Mouse (Mus musculus): ENCODE data around the gene Stat6. TPM values are rescaled to one million over a fixed set of nuclear protein-coding genes. Genes with fewer than 3 reads are reported as not detected.
"Not testable (repeated sequence)": the region's sequence is repeated elsewhere in the genome, so short reads cannot be mapped to it uniquely, and the experiment has no call there.

Gene Stat6
- polyA plus RNA-seq, 1 experiment: 123 TPM

- peak; percentile 92 for DNase-seq
Measured at GRCm38 (mm10) chr10:127641861-127642771, 670 bp upstream of the Stat6 start.

DNA sequence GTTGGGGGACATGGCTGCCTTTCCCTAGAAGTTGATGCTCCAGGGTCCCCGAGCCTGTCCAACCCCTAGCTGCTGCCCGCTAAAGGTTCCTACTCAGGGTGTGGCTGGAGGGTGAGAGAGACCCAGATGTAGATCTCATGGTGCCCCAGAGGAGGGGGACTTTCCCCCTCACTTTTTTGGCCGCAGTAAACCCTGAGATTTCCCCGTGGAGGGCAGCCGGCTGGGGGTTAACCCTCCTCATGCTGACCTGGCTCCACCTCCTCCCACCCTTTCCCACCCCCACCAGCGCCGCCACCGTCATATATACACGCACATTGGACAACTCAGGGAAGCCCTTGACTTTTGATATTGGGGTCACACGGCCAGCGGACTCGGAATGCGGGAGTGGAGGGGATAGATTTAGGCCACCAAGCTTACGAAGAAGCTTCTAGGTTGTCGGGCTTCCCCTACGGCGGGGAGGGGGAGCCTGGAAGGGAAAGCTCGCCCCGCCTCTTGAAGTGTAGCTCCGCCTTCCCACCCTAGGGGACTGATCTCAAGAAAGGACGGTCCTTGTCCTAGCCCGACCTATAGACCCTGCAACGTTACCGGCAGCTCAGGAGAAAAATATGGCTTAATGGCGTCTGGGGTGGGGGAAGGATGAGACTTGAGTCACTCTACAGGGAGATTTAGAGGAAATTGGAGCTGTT is 910 bp downstream of the Stat6 start:
- peak; percentile 86 for DNase-seq
- TF ChIP-seq POLR2A (IDR thresholded peaks at IDR 0.05; ENCODE audit: borderline replicate concordance, extremely low read depth, low read depth, low read length): peak; percentile 79; the same call in 1 of the 2 replicates
- TF ChIP-seq CTCF (IDR thresholded peaks at IDR 0.05; ENCODE audit: insufficient read depth, low read length): no peak
- under 1% methylated on average over 25 of the region's 25 CpGs for WGBS
- H3K4me1 ChIP-seq (ENCODE audit: control insufficient read depth, insufficient read depth, low read length): no peaks in the 10 kb centered on the region
- H3K4me3 ChIP-seq (replicated peaks; ENCODE audit: extremely low read depth, low read depth, low read length): peak overlapping the region; percentile 83

More at GRCm38 (mm10) chr10:127641861-127642771, 670 bp upstream of the Stat6 start:
- H3K4me1 ChIP-seq (ENCODE audit: control insufficient read depth, insufficient read depth, low read length): no peaks in the 10 kb centered on the region
- TF ChIP-seq CTCF (IDR thresholded peaks at IDR 0.05; ENCODE audit: insufficient read depth, low read length) (peak; percentile 91), POLR2A (IDR thresholded peaks at IDR 0.05; ENCODE audit: borderline replicate concordance, extremely low read depth, low read depth, low read length) (peak; percentile 44; the same call in 1 of the 2 replicates)
- peak overlapping the region; percentile 83 for H3K4me3 ChIP-seq (replicated peaks; ENCODE audit: extremely low read depth, low read depth, low read length)
- under 1% methylated on average over 19 of the region's 19 CpGs for WGBS

GRCm38 (mm10) chr10:127645791-127646190 is 3.0 kb downstream of the Stat6 start:
- WGBS: 67% methylated on average over 2 of the region's 2 CpGs
- no peak for DNase-seq
- Histone ChIP-seq H3K4me1 (ENCODE audit: control insufficient read depth, insufficient read depth, low read length) (no peaks in the 10 kb centered on the region), H3K4me3 (replicated peaks; ENCODE audit: extremely low read depth, low read depth, low read length) (no peak overlapping the region)
- no peak for TF ChIP-seq POLR2A (IDR thresholded peaks at IDR 0.05; ENCODE audit: borderline replicate concordance, extremely low read depth, low read depth, low read length)
- TF ChIP-seq CTCF (IDR thresholded peaks at IDR 0.05; ENCODE audit: insufficient read depth, low read length): no peak

DNA sequence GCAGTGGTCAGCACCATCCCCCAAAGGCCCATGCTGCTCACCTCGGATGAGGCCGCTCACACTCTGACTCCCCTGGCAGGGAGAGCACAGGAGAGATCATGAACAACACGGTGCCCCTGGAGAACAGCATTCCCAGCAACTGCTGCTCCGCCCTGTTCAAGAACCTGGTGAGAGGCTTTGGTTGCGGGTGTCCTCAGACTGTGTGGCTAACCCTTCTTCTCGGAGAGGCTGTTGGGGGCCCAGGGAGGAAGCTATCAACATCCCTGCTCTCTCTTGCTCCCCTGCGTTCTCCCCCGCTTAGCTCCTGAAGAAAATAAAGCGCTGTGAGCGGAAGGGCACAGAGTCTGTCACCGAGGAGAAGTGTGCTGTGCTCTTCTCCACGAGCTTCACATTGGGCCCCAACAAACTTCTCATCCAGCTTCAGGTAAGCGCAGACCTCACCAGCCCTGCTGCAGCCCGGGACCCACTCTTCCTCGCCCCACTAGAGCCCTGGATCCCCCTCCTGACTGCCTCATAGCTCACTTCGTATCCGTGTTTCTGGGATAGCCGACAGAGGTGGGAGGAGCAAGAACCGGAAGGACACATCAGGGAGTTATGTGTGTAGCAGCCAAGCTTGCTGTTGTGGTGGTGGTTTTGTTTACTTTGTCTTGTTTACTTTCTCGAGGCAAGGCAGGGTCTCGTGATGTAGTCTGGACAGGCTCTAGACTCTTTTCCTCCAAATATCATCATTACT is 10.3 kb downstream of the Stat6 start:
- Histone ChIP-seq H3K4me3 (replicated peaks; ENCODE audit: extremely low read depth, low read depth, low read length) (no peak overlapping the region), H3K4me1 (ENCODE audit: control insufficient read depth, insufficient read depth, low read length) (no peaks in the 10 kb centered on the region; the same call in 1 of the 2 replicates)
- WGBS: 47% methylated on average over 21 of the region's 21 CpGs
- no peak for TF ChIP-seq CTCF (IDR thresholded peaks at IDR 0.05; ENCODE audit: insufficient read depth, low read length)
- TF ChIP-seq POLR2A (IDR thresholded peaks at IDR 0.05; ENCODE audit: borderline replicate concordance, extremely low read depth, low read depth, low read length): peak; percentile 22; the same call in 1 of the 2 replicates
- no peak for DNase-seq

DNA sequence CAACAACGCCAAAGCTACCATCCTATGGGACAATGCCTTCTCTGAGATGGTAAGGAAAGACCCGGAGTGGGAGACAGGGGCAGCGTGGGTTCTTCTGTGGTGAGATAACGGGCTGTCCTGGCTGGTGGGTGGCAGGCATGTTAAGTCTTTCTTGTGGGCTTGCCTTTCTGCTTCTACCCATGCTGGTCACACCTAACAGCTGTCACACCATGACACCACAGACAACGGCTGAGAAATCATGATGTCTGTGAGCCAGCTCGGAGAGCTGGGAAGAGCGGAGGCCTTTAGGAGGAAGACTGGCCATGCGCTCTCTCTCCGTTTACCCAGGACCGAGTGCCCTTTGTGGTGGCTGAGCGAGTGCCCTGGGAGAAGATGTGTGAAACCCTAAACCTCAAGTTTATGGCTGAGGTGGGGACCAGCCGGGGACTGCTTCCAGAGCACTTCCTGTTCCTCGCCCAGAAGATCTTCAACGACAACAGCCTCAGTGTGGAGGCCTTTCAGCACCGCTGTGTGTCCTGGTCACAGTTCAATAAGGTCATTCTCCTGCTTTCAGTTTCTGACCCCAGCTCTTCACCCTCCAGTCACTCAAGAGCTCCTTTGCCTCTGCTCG is 12.3 kb downstream of the Stat6 start:
- no peaks in the 10 kb centered on the region; the same call in 1 of the 2 replicates for H3K4me1 ChIP-seq (ENCODE audit: control insufficient read depth, insufficient read depth, low read length)
- no peak overlapping the region for H3K4me3 ChIP-seq (replicated peaks; ENCODE audit: extremely low read depth, low read depth, low read length)
- 67% methylated on average over 16 of the region's 16 CpGs for WGBS
- TF ChIP-seq CTCF (IDR thresholded peaks at IDR 0.05; ENCODE audit: insufficient read depth, low read length) (no peak), POLR2A (IDR thresholded peaks at IDR 0.05; ENCODE audit: borderline replicate concordance, extremely low read depth, low read depth, low read length) (no peak)
- no peak for DNase-seq

DNA sequence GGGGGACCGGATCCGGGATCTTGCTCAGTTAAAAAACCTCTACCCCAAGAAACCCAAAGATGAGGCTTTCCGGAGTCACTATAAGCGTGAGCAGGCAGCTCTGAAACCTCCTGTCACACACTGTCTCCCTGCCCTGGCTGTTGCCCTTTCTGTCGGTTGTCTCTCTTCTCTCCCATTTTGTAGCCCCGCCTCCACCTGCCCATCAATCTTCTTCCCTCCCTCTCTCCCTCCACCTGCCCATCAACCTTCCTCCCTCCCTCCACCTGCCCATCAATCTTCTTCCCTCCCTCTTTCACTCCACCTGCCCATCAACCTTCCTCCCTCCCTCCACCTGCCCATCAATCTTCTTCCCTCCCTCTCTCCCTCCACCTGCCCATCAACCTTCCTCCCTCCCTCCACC is 14.8 kb downstream of the Stat6 start:
- WGBS: 69% methylated on average over 6 of the region's 6 CpGs
- not testable (repeated sequence) for H3K4me1 ChIP-seq (ENCODE audit: control insufficient read depth, insufficient read depth, low read length); H3K4me3 ChIP-seq (replicated peaks; ENCODE audit: extremely low read depth, low read depth, low read length); DNase-seq

- no peak for DNase-seq
- Histone ChIP-seq H3K4me3 (replicated peaks; ENCODE audit: extremely low read depth, low read depth, low read length) (no peak overlapping the region), H3K4me1 (ENCODE audit: control insufficient read depth, insufficient read depth, low read length) (peaks cover 13% of the 10 kb centered on the region)
- TF ChIP-seq POLR2A (IDR thresholded peaks at IDR 0.05; ENCODE audit: borderline replicate concordance, extremely low read depth, low read depth, low read length) (no peak), CTCF (IDR thresholded peaks at IDR 0.05; ENCODE audit: insufficient read depth, low read length) (no peak)
- WGBS: 20% methylated on average over 6 of the region's 6 CpGs
Measured at GRCm38 (mm10) chr10:127658076-127658475, 15.3 kb downstream of the Stat6 start.

- no peak for DNase-seq
- TF ChIP-seq CTCF (IDR thresholded peaks at IDR 0.05; ENCODE audit: insufficient read depth, low read length) (no peak), POLR2A (IDR thresholded peaks at IDR 0.05; ENCODE audit: borderline replicate concordance, extremely low read depth, low read depth, low read length) (no peak)
- Histone ChIP-seq H3K4me1 (ENCODE audit: control insufficient read depth, insufficient read depth, low read length) (peaks cover 13% of the 10 kb centered on the region), H3K4me3 (replicated peaks; ENCODE audit: extremely low read depth, low read depth, low read length) (no peak overlapping the region)
- WGBS: 55% methylated on average over 1 of the region's 1 CpGs
Measured at GRCm38 (mm10) chr10:127659551-127659950, 16.8 kb downstream of the Stat6 start.

All from lung, adult 2 months (tissue).